Mouse (Mus musculus): ENCODE data around the gene Ggta1. TPM values are rescaled to one million over a fixed set of nuclear protein-coding genes. Genes with fewer than 3 reads are reported as not detected.

Gene Ggta1
- polyA plus RNA-seq, 1 experiment from 2014 or later = 7.2 TPM

- Histone ChIP-seq H3K9ac (ENCODE audit: low read length) (no peak overlapping the region), H3K27ac (ENCODE audit: low read depth, low read length) (no peak overlapping the region), H3K4me3 (ENCODE audit: low read depth, low read length) (no peak overlapping the region), H3K4me1 (replicated peaks; ENCODE audit: control insufficient read depth, insufficient read depth, low read length) (no peaks in the 10 kb centered on the region), H3K9me3 (ENCODE audit: control insufficient read depth, low read length) (no peaks in the 10 kb centered on the region), H3K27me3 (ENCODE audit: control insufficient read depth, insufficient read depth, low read length) (no peaks in the 10 kb centered on the region), H3K4me2 (ENCODE audit: low read depth, low read length, severe bottlenecking) (no peak overlapping the region), H3K36me3 (ENCODE audit: control insufficient read depth, insufficient read depth, low read length) (no peaks in the 10 kb centered on the region)
- DNase-seq (ENCODE audit: low spot score) = no peak
- no peak for ATAC-seq (replicated peaks; ENCODE audit: low FRiP score)
- WGBS = 77% methylated on average over 5 of the region's 5 CpGs
Observed at GRCm38 (mm10) chr2:35443325-35443724, 19.7 kb downstream of the Ggta1 start.

DNA sequence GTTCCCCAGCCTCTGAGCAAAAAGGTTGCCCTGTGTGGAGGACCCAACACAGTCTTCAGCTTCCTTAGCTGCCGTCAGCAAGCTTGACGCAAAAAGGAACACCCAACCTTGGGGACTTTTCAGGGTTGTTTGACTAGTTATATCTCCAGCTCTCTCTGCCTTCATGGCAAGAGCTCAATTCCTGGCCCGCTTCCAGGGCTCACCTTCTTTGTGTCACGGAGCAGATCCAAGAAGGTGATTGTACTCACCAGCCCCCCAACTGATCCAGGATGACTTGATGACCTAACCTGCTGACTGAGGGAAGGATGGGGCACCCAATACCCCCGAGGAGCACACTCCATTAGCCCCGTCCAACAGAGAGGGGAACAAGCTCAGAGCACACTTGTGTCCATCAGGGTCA, 21.0 kb downstream of the Ggta1 start:
- 92% methylated on average over 6 of the region's 6 CpGs for WGBS
- Histone ChIP-seq H3K4me2 (ENCODE audit: low read depth, low read length, severe bottlenecking) (no peak overlapping the region), H3K4me3 (ENCODE audit: low read depth, low read length) (no peak overlapping the region), H3K9me3 (ENCODE audit: control insufficient read depth, low read length) (no peaks in the 10 kb centered on the region), H3K4me1 (replicated peaks; ENCODE audit: control insufficient read depth, insufficient read depth, low read length) (no peaks in the 10 kb centered on the region), H3K27me3 (ENCODE audit: control insufficient read depth, insufficient read depth, low read length) (no peaks in the 10 kb centered on the region), H3K27ac (ENCODE audit: low read depth, low read length) (no peak overlapping the region), H3K9ac (ENCODE audit: low read length) (no peak overlapping the region), H3K36me3 (ENCODE audit: control insufficient read depth, insufficient read depth, low read length) (no peaks in the 10 kb centered on the region)
- no peak for ATAC-seq (replicated peaks; ENCODE audit: low FRiP score)
- no peak for DNase-seq (ENCODE audit: low spot score)

DNA sequence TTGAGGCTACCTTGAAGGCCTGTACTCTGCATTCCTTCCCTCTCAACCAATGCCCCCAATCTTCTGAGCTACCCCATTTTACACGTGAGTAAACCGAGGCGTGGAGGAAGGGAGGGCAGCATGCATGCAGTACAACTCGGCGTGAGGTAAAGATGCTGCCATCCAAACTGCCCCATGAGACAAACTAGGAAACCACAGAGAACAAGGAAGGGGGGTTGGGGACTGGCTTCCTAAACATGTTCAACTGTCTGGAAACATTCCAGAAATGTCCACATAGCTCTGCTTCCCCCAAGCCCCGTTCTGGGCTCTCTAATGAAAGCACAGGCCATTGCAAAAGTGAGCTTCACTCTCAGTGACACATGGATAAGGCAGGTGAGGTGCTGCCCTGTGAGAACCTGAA, 21.6 kb downstream of the Ggta1 start:
- Histone ChIP-seq H3K27ac (ENCODE audit: low read depth, low read length) (no peak overlapping the region), H3K9ac (ENCODE audit: low read length) (no peak overlapping the region), H3K4me1 (replicated peaks; ENCODE audit: control insufficient read depth, insufficient read depth, low read length) (no peaks in the 10 kb centered on the region), H3K36me3 (ENCODE audit: control insufficient read depth, insufficient read depth, low read length) (no peaks in the 10 kb centered on the region), H3K4me2 (ENCODE audit: low read depth, low read length, severe bottlenecking) (no peak overlapping the region), H3K27me3 (ENCODE audit: control insufficient read depth, insufficient read depth, low read length) (no peaks in the 10 kb centered on the region), H3K4me3 (ENCODE audit: low read depth, low read length) (no peak overlapping the region), H3K9me3 (ENCODE audit: control insufficient read depth, low read length) (no peaks in the 10 kb centered on the region)
- DNase-seq (ENCODE audit: low spot score) = no peak
- no peak for ATAC-seq (replicated peaks; ENCODE audit: low FRiP score)
- 89% methylated on average over 6 of the region's 6 CpGs for WGBS

DNA sequence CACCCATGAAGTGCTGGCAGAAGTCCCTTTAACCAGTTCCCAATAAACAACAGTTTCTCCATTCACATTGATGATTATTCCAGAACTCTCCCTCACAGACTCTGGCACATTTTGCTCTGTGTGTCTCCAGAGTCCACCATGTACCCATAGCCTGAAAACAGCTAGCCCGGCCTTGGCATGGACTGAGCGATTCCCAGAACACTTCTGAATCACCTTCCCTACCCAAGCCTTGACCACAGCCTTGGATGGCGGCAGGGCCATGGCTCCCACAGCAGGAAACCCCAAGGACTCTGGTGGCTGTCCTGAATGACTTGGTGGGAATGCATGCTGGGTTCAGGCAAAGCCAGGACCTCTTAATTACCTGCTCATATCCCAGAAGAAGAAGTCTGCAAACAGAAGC, 22.6 kb downstream of the Ggta1 start:
- no peak overlapping the region for H3K27ac ChIP-seq (ENCODE audit: low read depth, low read length)
- no peak overlapping the region for H3K9ac ChIP-seq (ENCODE audit: low read length)
- no peaks in the 10 kb centered on the region for H3K36me3 ChIP-seq (ENCODE audit: control insufficient read depth, insufficient read depth, low read length)
- no peak for DNase-seq (ENCODE audit: low spot score)
- H3K4me2 ChIP-seq (ENCODE audit: low read depth, low read length, severe bottlenecking) = no peak overlapping the region
- no peak for ATAC-seq (replicated peaks; ENCODE audit: low FRiP score)
- H3K27me3 ChIP-seq (ENCODE audit: control insufficient read depth, insufficient read depth, low read length) = no peaks in the 10 kb centered on the region
- WGBS = 85% methylated on average over 3 of the region's 3 CpGs
- no peak overlapping the region for H3K4me3 ChIP-seq (ENCODE audit: low read depth, low read length)
- no peaks in the 10 kb centered on the region for H3K4me1 ChIP-seq (replicated peaks; ENCODE audit: control insufficient read depth, insufficient read depth, low read length)
- no peaks in the 10 kb centered on the region for H3K9me3 ChIP-seq (ENCODE audit: control insufficient read depth, low read length)

DNA sequence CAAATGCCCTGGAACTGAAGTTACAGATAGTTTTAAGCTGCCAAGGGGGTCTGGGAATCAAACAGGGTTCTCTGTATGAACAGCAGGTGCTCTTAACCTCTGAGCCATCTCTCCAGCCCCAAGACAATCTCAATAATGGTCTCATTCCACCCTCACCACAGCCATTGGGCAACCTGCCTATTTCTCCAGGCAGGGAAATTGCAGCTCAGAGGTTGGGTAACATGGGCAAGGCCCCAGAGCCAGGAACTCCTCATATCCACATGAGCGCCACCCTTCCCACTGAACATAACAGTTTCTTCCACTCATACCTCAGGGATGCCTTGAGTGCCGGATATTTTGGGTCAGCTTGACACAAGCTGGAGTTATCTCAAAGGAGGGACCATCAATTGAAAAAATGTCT, 25.2 kb downstream of the Ggta1 start:
- Histone ChIP-seq H3K9ac (ENCODE audit: low read length) (no peak overlapping the region), H3K36me3 (ENCODE audit: control insufficient read depth, insufficient read depth, low read length) (no peaks in the 10 kb centered on the region), H3K4me1 (replicated peaks; ENCODE audit: control insufficient read depth, insufficient read depth, low read length) (no peaks in the 10 kb centered on the region), H3K27ac (ENCODE audit: low read depth, low read length) (no peak overlapping the region), H3K4me3 (ENCODE audit: low read depth, low read length) (no peak overlapping the region), H3K9me3 (ENCODE audit: control insufficient read depth, low read length) (no peaks in the 10 kb centered on the region), H3K27me3 (ENCODE audit: control insufficient read depth, insufficient read depth, low read length) (no peaks in the 10 kb centered on the region), H3K4me2 (ENCODE audit: low read depth, low read length, severe bottlenecking) (no peak overlapping the region)
- DNase-seq (ENCODE audit: low spot score) (no peak), ATAC-seq (replicated peaks; ENCODE audit: low FRiP score) (no peak)
- 94% methylated on average over 2 of the region's 2 CpGs for WGBS

DNA sequence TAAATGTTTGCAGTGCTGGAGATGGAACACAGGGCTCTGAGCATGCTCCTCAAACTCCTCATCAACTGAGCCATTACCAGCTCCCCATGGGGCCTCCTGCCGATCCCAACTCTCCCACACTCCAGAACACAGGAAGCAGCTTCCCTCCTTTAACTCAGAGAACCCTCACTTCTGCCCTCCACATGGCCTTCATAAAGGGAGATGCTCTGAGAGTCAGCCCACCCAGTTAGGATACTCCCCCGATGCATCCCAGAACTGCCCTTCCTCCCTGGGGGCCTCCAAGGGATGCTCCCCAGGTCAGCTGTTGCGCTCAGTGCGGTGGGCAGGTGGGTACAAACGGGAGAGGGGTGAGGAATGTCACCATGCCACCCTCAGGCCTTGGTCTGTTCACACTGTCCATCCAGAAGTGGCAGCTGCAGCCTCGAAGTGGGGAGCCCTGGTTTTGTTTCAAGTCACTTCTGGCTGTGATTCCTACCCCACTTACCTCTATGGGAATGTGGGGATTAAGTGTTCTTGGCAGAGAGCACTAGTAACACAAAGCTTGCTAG, 28.4 kb downstream of the Ggta1 start:
- H3K9ac ChIP-seq (ENCODE audit: low read length) = no peak overlapping the region
- WGBS = 89% methylated on average over 6 of the region's 6 CpGs
- H3K9me3 ChIP-seq (ENCODE audit: control insufficient read depth, low read length) = no peaks in the 10 kb centered on the region
- no peaks in the 10 kb centered on the region for H3K4me1 ChIP-seq (replicated peaks; ENCODE audit: control insufficient read depth, insufficient read depth, low read length)
- ATAC-seq (replicated peaks; ENCODE audit: low FRiP score) (no peak), DNase-seq (ENCODE audit: low spot score) (no peak)
- H3K4me3 ChIP-seq (ENCODE audit: low read depth, low read length) = no peak overlapping the region
- no peaks in the 10 kb centered on the region for H3K36me3 ChIP-seq (ENCODE audit: control insufficient read depth, insufficient read depth, low read length)
- H3K27me3 ChIP-seq (ENCODE audit: control insufficient read depth, insufficient read depth, low read length) = no peaks in the 10 kb centered on the region
- H3K27ac ChIP-seq (ENCODE audit: low read depth, low read length) = no peak overlapping the region
- H3K4me2 ChIP-seq (ENCODE audit: low read depth, low read length, severe bottlenecking) = no peak overlapping the region

- DNase-seq (ENCODE audit: low spot score) (no peak), ATAC-seq (replicated peaks; ENCODE audit: low FRiP score) (no peak)
- Histone ChIP-seq H3K4me3 (ENCODE audit: low read depth, low read length) (no peak overlapping the region), H3K9me3 (ENCODE audit: control insufficient read depth, low read length) (no peaks in the 10 kb centered on the region), H3K27me3 (ENCODE audit: control insufficient read depth, insufficient read depth, low read length) (no peaks in the 10 kb centered on the region), H3K36me3 (ENCODE audit: control insufficient read depth, insufficient read depth, low read length) (no peaks in the 10 kb centered on the region), H3K9ac (ENCODE audit: low read length) (no peak overlapping the region), H3K4me1 (replicated peaks; ENCODE audit: control insufficient read depth, insufficient read depth, low read length) (no peaks in the 10 kb centered on the region), H3K27ac (ENCODE audit: low read depth, low read length) (no peak overlapping the region), H3K4me2 (ENCODE audit: low read depth, low read length, severe bottlenecking) (no peak overlapping the region)
- WGBS = 66% methylated on average over 4 of the region's 4 CpGs
Observed at GRCm38 (mm10) chr2:35433428-35433827, 29.6 kb downstream of the Ggta1 start.

DNA sequence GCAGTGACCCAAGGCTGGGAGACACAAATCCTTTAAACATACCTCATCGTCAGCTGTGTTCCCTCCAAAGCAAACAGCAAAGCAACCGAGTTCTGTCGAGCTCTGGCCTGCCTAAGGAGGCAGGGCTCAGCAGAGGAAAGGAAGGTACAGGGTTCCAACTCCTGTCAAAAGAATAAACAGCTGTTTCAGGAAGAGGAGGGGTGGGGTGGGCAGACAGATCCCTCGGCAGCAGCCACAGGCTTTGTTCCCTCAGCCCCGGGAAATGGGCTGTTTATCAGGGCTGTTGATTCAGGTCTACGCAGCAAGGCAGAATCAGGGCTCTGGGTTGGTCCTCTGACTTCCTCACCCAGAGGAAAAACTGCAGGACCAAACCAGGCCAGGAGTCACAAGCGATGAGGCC, 30.6 kb downstream of the Ggta1 start:
- H3K9me3 ChIP-seq (ENCODE audit: control insufficient read depth, low read length) = no peaks in the 10 kb centered on the region
- DNase-seq (ENCODE audit: low spot score) = no peak
- H3K27ac ChIP-seq (ENCODE audit: low read depth, low read length) = no peak overlapping the region
- no peaks in the 10 kb centered on the region for H3K36me3 ChIP-seq (ENCODE audit: control insufficient read depth, insufficient read depth, low read length)
- H3K9ac ChIP-seq (ENCODE audit: low read length) = no peak overlapping the region
- 51% methylated on average over 7 of the region's 7 CpGs for WGBS
- H3K27me3 ChIP-seq (ENCODE audit: control insufficient read depth, insufficient read depth, low read length) = no peaks in the 10 kb centered on the region
- no peak overlapping the region for H3K4me2 ChIP-seq (ENCODE audit: low read depth, low read length, severe bottlenecking)
- ATAC-seq (replicated peaks; ENCODE audit: low FRiP score) = no peak
- H3K4me1 ChIP-seq (replicated peaks; ENCODE audit: control insufficient read depth, insufficient read depth, low read length) = no peaks in the 10 kb centered on the region
- H3K4me3 ChIP-seq (ENCODE audit: low read depth, low read length) = no peak overlapping the region

DNA sequence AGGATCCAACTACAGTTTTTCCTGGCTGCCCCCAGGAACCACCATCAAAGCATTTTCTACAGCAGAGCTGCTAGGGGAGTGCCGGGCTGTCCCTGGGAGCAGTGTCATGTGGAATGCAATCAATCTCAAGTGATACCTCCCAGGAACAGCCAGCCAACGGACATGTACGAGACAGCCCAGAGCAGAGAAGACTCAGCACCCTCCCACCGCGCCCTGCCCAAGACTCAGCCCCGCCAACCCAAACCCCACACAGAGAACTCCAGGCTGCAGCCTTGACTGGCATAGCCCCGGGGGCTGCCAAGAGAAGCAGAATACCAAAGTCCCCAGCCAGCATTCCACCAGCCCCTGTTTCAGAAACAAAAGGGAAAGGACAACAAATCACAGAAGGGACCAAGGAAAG, 31.0 kb downstream of the Ggta1 start:
- WGBS = 68% methylated on average over 7 of the region's 7 CpGs
- no peak overlapping the region for H3K4me2 ChIP-seq (ENCODE audit: low read depth, low read length, severe bottlenecking)
- ATAC-seq (replicated peaks; ENCODE audit: low FRiP score) = no peak
- no peaks in the 10 kb centered on the region for H3K4me1 ChIP-seq (replicated peaks; ENCODE audit: control insufficient read depth, insufficient read depth, low read length)
- no peak overlapping the region for H3K4me3 ChIP-seq (ENCODE audit: low read depth, low read length)
- H3K9me3 ChIP-seq (ENCODE audit: control insufficient read depth, low read length) = no peaks in the 10 kb centered on the region
- no peak overlapping the region for H3K27ac ChIP-seq (ENCODE audit: low read depth, low read length)
- no peak overlapping the region for H3K9ac ChIP-seq (ENCODE audit: low read length)
- no peaks in the 10 kb centered on the region for H3K27me3 ChIP-seq (ENCODE audit: control insufficient read depth, insufficient read depth, low read length)
- no peak for DNase-seq (ENCODE audit: low spot score)
- no peaks in the 10 kb centered on the region for H3K36me3 ChIP-seq (ENCODE audit: control insufficient read depth, insufficient read depth, low read length)
